In the genomic region with DNA sequence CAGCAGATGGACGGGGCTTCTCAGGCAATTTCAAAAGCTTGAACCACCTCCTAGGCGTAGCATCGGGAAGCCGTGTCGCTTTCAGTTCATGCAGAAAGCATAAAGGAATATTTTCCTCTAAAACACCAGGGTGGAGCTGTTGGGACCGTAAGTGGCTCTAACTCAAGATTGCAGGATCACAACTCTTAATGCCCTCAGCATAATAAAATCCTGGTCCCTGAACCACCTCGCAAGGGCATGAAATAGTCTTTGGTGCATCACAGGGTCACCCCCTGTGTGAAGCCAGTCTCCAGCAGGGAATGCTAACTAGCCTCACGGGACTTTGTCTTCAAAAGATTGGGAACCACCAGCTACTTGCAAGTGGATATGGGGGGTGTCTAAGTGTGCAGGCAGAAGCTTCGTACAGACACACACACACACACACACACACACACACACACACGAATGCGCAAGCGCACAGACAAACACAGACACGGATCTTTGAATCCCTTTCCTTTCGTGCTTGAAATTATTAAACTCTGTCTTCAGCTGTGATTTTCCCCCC, we compare ENCODE assay signal across 8 mouse cellular contexts. TPM values are rescaled to one million over a fixed set of nuclear protein-coding genes. Genes with fewer than 3 reads are reported as not detected.
DNase-seq lines count a peak whose midpoint lies in the region; ATAC-seq and TF ChIP-seq lines count a peak whose summit lies in the region.

A gene (minus strand): TSS at position 104 of the 544 bp plus-strand sequence.

- peaks cover 3% of the 10 kb centered on the region; the same call in 1 of the 2 replicates for H3K4me1 ChIP-seq in heart, embryonic 10.5 days
- H3K4me1 ChIP-seq in kidney, postnatal 0 days (replicated peaks; ENCODE audit: insufficient read depth, low read length) = no peaks in the 10 kb centered on the region
- H3K4me1 ChIP-seq in liver, embryonic 11.5 days (replicated peaks; ENCODE audit: control insufficient read depth, insufficient read depth, low read length) = no peaks in the 10 kb centered on the region; the same call in 1 of the 2 replicates

- peak within 1 kb of the TSS; percentile 45; the same call in 1 of the 2 replicates for H3K9ac ChIP-seq in kidney, postnatal 0 days (ENCODE audit: low read depth, low read length)
- no peak within 1 kb of the TSS; the same call in 1 of the 2 replicates for H3K9ac ChIP-seq in liver, embryonic 11.5 days (ENCODE audit: low read depth, low read length)

- H3K9me3 ChIP-seq in heart, embryonic 10.5 days = no peaks in the 10 kb centered on the region
- no peaks in the 10 kb centered on the region for H3K9me3 ChIP-seq in kidney, postnatal 0 days (replicated peaks; ENCODE audit: low read length)
- H3K9me3 ChIP-seq in liver, embryonic 11.5 days (ENCODE audit: control insufficient read depth, low read length) = no peaks in the 10 kb centered on the region

- 1% methylated on average over 14 of the region's 14 CpGs for WGBS in heart, embryonic 10.5 days
- 2% methylated on average over 14 of the region's 14 CpGs for WGBS in kidney, postnatal 0 days
- 2% methylated on average over 14 of the region's 14 CpGs for WGBS in liver, embryonic 11.5 days

- ATAC-seq in kidney, postnatal 0 days (replicated peaks; ENCODE audit: low FRiP score, low read depth) = no peak
- ATAC-seq in liver, embryonic 11.5 days (replicated peaks; ENCODE audit: low FRiP score) = no peak

- peak within 1 kb of the TSS; percentile 85 for H3K27ac ChIP-seq in heart, embryonic 10.5 days
- H3K27ac ChIP-seq in kidney, postnatal 0 days = peak within 1 kb of the TSS; percentile 76
- H3K27ac ChIP-seq in liver, embryonic 11.5 days (ENCODE audit: low read depth, low read length) = no peak within 1 kb of the TSS

- no peak for TF ChIP-seq CTCF in kidney, postnatal 0 days (IDR thresholded peaks at IDR 0.05; ENCODE audit: low read depth)

- H3K4me3 ChIP-seq in heart, embryonic 10.5 days = peak within 1 kb of the TSS; percentile 73
- H3K4me3 ChIP-seq in kidney, postnatal 0 days (replicated peaks; ENCODE audit: low read depth, low read length) = peak within 1 kb of the TSS; percentile 81
- peak within 1 kb of the TSS; percentile 66 for H3K4me3 ChIP-seq in liver, embryonic 11.5 days (ENCODE audit: low read depth, low read length)

- H3K27me3 ChIP-seq in heart, embryonic 10.5 days (ENCODE audit: insufficient read depth, poor library complexity, severe bottlenecking) = no peaks in the 10 kb centered on the region
- H3K27me3 ChIP-seq in kidney, postnatal 0 days (ENCODE audit: insufficient read depth, low read length) = no peaks in the 10 kb centered on the region
- H3K27me3 ChIP-seq in liver, embryonic 11.5 days (replicated peaks; ENCODE audit: control insufficient read depth, insufficient read depth, low read length) = peaks cover 34% of the 10 kb centered on the region

- DNase-seq in spleen, adult 18-20 months = peak; percentile 21 to 42
- no peak for DNase-seq in spleen, adult 12 weeks (ENCODE audit: low spot score)
- peak; percentile 50 for DNase-seq in embryo, embryonic 10 days (ENCODE audit: low spot score)
- peak; percentile 76 for DNase-seq in heart, embryonic 10.5 days (ENCODE audit: low spot score)
- DNase-seq in kidney, postnatal 0 days (ENCODE audit: low spot score) = peak; percentile 79
- DNase-seq in liver, embryonic 11.5 days (ENCODE audit: low spot score) = peak; percentile 44
- DNase-seq in naive thymus-derived CD4-positive, alpha-beta T cell, adult 2 months (ENCODE audit: low read depth) = peak; percentile 61
- DNase-seq in testis, postnatal 10 days (ENCODE audit: low spot score) = peak; percentile 62

- no peaks in the 10 kb centered on the region for H3K36me3 ChIP-seq in heart, embryonic 10.5 days
- no peaks in the 10 kb centered on the region for H3K36me3 ChIP-seq in kidney, postnatal 0 days (ENCODE audit: insufficient read depth, low read length)
- no peaks in the 10 kb centered on the region for H3K36me3 ChIP-seq in liver, embryonic 11.5 days (ENCODE audit: control insufficient read depth, insufficient read depth, low read length)

- peak within 1 kb of the TSS; percentile 90 for H3K4me2 ChIP-seq in kidney, postnatal 0 days (ENCODE audit: low read length)
- H3K4me2 ChIP-seq in liver, embryonic 11.5 days = peak within 1 kb of the TSS; percentile 83

RNA-seq across cellular contexts. Expression of the gene that starts here (rescaled TPM):
- polyA plus RNA-seq in heart, embryonic 10.5 days (2016; fragmentation: Nextera tagmentation; extraction: Ambion mirVana) = 17.8 and 18.6 TPM in 2 replicates
- polyA plus RNA-seq in kidney, postnatal 0 days (2015; fragmentation: Nextera tagmentation; extraction: Ambion mirVana) = 57.7 and 61.7 TPM in 2 replicates
- 27.5 and 32.8 TPM in 2 replicates for polyA plus RNA-seq in liver, embryonic 11.5 days (2014; fragmentation: Nextera tagmentation; extraction: Ambion mirVana)
